Mouse (Mus musculus) bone marrow, adult 2 months (tissue): ENCODE data around the gene Scp2.

ENCODE experiments used
- CTCF ChIP-seq: fragments of 200-500 bp; IDR thresholded peaks from 2 replicates; pipeline ENCODE4 v1.5.1; 2011; ENCODE audit warnings: low read length, control low read depth; ENCODE audit not compliant: control insufficient read depth, insufficient read depth
- POLR2A ChIP-seq: fragments of 200-500 bp; IDR thresholded peaks from 2 replicates; pipeline ENCODE4 v1.6.1; 2011; ENCODE audit warnings: low read depth, mild to moderate bottlenecking, control low read depth, low read length, borderline replicate concordance; ENCODE audit not compliant: control insufficient read depth

DNA sequence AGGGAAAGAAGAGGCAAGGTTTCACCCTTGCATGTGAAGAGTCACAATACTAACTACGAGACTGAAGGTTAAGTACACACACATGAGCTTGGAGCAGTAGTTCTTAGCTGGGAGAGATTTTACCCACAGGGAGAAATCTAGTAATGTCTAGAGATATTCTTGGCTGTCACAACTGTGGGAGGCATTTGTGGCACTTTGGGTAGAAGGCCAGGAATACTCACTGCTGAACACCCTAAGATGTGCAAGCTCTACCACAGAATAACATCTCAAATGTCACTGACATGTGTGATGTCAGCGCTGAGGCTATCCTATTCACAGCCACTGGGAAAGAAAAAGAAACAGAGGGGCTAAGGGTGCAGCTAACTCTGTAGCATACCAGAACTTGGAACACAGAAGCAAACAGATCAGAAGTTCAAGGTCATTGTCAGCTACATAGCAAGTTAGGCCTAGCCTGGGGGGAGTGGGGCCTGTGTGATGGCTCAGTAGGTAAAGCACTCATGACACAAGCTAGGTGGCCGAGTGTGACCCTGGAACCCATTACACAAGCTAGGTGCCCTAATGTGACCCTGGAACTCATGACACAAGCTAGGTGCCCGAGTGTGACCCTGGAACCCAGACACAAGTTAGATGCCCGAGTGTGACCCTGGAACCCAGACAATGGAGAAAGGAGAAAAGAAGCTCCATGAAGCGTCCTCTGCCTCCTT, 61.6 kb downstream of the Scp2 start:
- no peak for TF ChIP-seq CTCF
- no peak for TF ChIP-seq POLR2A
